Mouse (Mus musculus) lung, postnatal 0 days (tissue): ENCODE results near the gene Strada.
A peak's percentile ranks its signal among the peaks of the same experiment; 100 is the strongest.

ENCODE experiments used
- CTCF ChIP-seq: IDR thresholded peaks from 2 replicates; pipeline ENCODE4 v1.5.1; 2016; ENCODE audit warnings: antibody characterized with exemption, mild to moderate bottlenecking
- EP300 ChIP-seq: IDR thresholded peaks from 2 replicates; pipeline ENCODE4 v1.6.1; 2016; ENCODE audit warnings: antibody characterized with exemption, mild to moderate bottlenecking, control low read depth

- TF ChIP-seq EP300 (peak; percentile 88), CTCF (no peak)
These were observed 14.9 kb upstream of the Strada start, which contains the start of gene Ddx42 for GRCm38 (mm10) chr11:106216730-106217490.
